Mouse (Mus musculus) adrenal gland, postnatal 10 days (tissue): Measurements from ENCODE around the gene Satb2. TPM values are rescaled to one million over a fixed set of nuclear protein-coding genes. Genes with fewer than 3 reads are reported as not detected.

Source experiments
- DNase-seq: peaks from one replicate; pipeline ENCODE4 v3.0.0; 2021; ENCODE audit warnings: mixed read lengths
- total RNA-seq, 2 experiments: library from RNA; stranded (reverse); gene quantifications; 2 replicates each; pipeline ENCODE4 v1.2.3; 2021

The Satb2 gene
- total RNA-seq, 2 experiments from 2014 or later, result 1.2 to 3.6 TPM

GRCm38 (mm10) chr1:56928731-56929130 is 49.7 kb downstream of the Satb2 start:
- no peak for DNase-seq

GRCm38 (mm10) chr1:56920472-56920871 is 58.0 kb downstream of the Satb2 start:
- no peak for DNase-seq

GRCm38 (mm10) chr1:56914279-56914678 is 64.2 kb downstream of the Satb2 start:
- DNase-seq, result no peak

GRCm38 (mm10) chr1:56900706-56901287 is 77.7 kb downstream of the Satb2 start:
- DNase-seq, result no peak

- no peak for DNase-seq
Measured at GRCm38 (mm10) chr1:56900187-56900586, 78.3 kb downstream of the Satb2 start.

- DNase-seq, result no peak
Measured at GRCm38 (mm10) chr1:56898606-56899396, 79.6 kb downstream of the Satb2 start.

- DNase-seq, result no peak
Measured at GRCm38 (mm10) chr1:56897492-56898180, 80.8 kb downstream of the Satb2 start.

- DNase-seq, result peak; percentile 14
Measured at GRCm38 (mm10) chr1:56896670-56897069, 81.8 kb downstream of the Satb2 start.

GRCm38 (mm10) chr1:56892766-56893165 is 85.7 kb downstream of the Satb2 start:
- no peak for DNase-seq

- DNase-seq, result no peak
Measured at GRCm38 (mm10) chr1:56888939-56889338, 89.5 kb downstream of the Satb2 start.

- no peak for DNase-seq
Measured at GRCm38 (mm10) chr1:56887524-56887923, 90.9 kb downstream of the Satb2 start.

- no peak for DNase-seq
Measured at GRCm38 (mm10) chr1:56871485-56871884, 107.0 kb downstream of the Satb2 start.

- DNase-seq, result no peak
Measured at GRCm38 (mm10) chr1:56865246-56865645, 113.2 kb downstream of the Satb2 start.

GRCm38 (mm10) chr1:56862799-56863198 is 115.7 kb downstream of the Satb2 start:
- no peak for DNase-seq

- DNase-seq, result no peak
Measured at GRCm38 (mm10) chr1:56857202-56857601, 121.2 kb downstream of the Satb2 start.

- no peak for DNase-seq
Measured at GRCm38 (mm10) chr1:56850446-56850845, 128.0 kb downstream of the Satb2 start.

- no peak for DNase-seq
Measured at GRCm38 (mm10) chr1:56846358-56846757, 132.1 kb downstream of the Satb2 start.

- no peak for DNase-seq
Measured at GRCm38 (mm10) chr1:56845523-56846118, 132.8 kb downstream of the Satb2 start.

- DNase-seq, result no peak
Measured at GRCm38 (mm10) chr1:56844551-56845330, 133.7 kb downstream of the Satb2 start.

- DNase-seq, result no peak
Measured at GRCm38 (mm10) chr1:56838901-56839300, 139.5 kb downstream of the Satb2 start.

GRCm38 (mm10) chr1:56833984-56834900 is 144.2 kb downstream of the Satb2 start:
- no peak for DNase-seq
